Mouse (Mus musculus) thymus, adult 2 months (tissue): ENCODE measurements around the gene Rpusd1.

Experiments used
- CTCF ChIP-seq: fragments of 200-500 bp; IDR thresholded peaks from 2 replicates; pipeline ENCODE4 v1.5.1; 2012; ENCODE audit warnings: mild to moderate bottlenecking, control low read depth, low read length, moderate library complexity, borderline replicate concordance; ENCODE audit not compliant: control insufficient read depth, poor library complexity, insufficient read depth; ENCODE audit errors: extremely low read depth
- POLR2A ChIP-seq: fragments of 200-500 bp; IDR thresholded peaks from 2 replicates; pipeline ENCODE4 v1.6.1; 2012; ENCODE audit warnings: mild to moderate bottlenecking, low read length, control low read depth, moderate library complexity; ENCODE audit not compliant: control insufficient read depth, poor library complexity, insufficient read depth; ENCODE audit errors: extremely low read depth

- TF ChIP-seq CTCF (no peak), POLR2A (no peak)
These were observed 20.8 kb downstream of the Rpusd1 start for GRCm38 (mm10) chr17:25748238-25748637.
